Mouse (Mus musculus) left cerebral cortex, postnatal 10 days (tissue): ENCODE results near the gene Snx30. TPM values are rescaled to one million over a fixed set of nuclear protein-coding genes. Genes with fewer than 3 reads are reported as not detected.

Experiments used
- DNase-seq, 2 experiments: peaks; one replicate each; pipeline ENCODE4 v3.0.0; 2021 to 2022; ENCODE audit warnings: low spot score in 2 of 2, mixed read lengths in 1 of 2; ENCODE audit errors: extremely low spot score in 1 of 2
- intact Hi-C: fragments of 180-260 bp; cut with DNase I; formaldehyde crosslinking; loops from one replicate; pipeline ENCODE4 v1.15.1; 2025
- total RNA-seq, 2 experiments: library from RNA; stranded (reverse); gene quantifications; 2 replicates each; pipeline ENCODE4 v1.2.3; 2021

The Snx30 gene
- total RNA-seq, 2 experiments from 2014 or later, result 44.2 to 46.4 TPM

GRCm38 (mm10) chr4:59884136-59884696, 78.6 kb downstream of the Snx30 start:
- intact Hi-C loops, result no loop called here

GRCm38 (mm10) chr4:59886281-59886680, 80.6 kb downstream of the Snx30 start:
- DNase-seq, result no peak
- intact Hi-C loops, result no loop called here

More at GRCm38 (mm10) chr4:59884136-59884696, 78.6 kb downstream of the Snx30 start:
- DNase-seq, result no peak

- no peak for DNase-seq
- intact Hi-C loops, result no loop called here
Observed at GRCm38 (mm10) chr4:59887011-59887410, 81.4 kb downstream of the Snx30 start.

GRCm38 (mm10) chr4:59888014-59888413, 82.4 kb downstream of the Snx30 start:
- intact Hi-C loops, result no loop called here
- no peak for DNase-seq

GRCm38 (mm10) chr4:59890086-59890600, 84.5 kb downstream of the Snx30 start:
- intact Hi-C loops, result no loop called here

GRCm38 (mm10) chr4:59891723-59892416, 86.2 kb downstream of the Snx30 start:
- intact Hi-C loops, result no loop called here

More at GRCm38 (mm10) chr4:59890086-59890600, 84.5 kb downstream of the Snx30 start:
- DNase-seq, result no peak

GRCm38 (mm10) chr4:59892731-59893130, 87.1 kb downstream of the Snx30 start:
- DNase-seq, result no peak
- intact Hi-C loops, result no loop called here

More at GRCm38 (mm10) chr4:59891723-59892416, 86.2 kb downstream of the Snx30 start:
- no peak for DNase-seq

GRCm38 (mm10) chr4:59894415-59894814, 88.8 kb downstream of the Snx30 start:
- no peak for DNase-seq
- intact Hi-C loops, result no loop called here

GRCm38 (mm10) chr4:59894977-59895575, 89.4 kb downstream of the Snx30 start:
- DNase-seq, result no peak
- intact Hi-C loops, result no loop called here

- intact Hi-C loops, result no loop called here
Observed at GRCm38 (mm10) chr4:59896000-59896399, 90.4 kb downstream of the Snx30 start.

GRCm38 (mm10) chr4:59897814-59898520, 92.3 kb downstream of the Snx30 start:
- DNase-seq, result no peak
- intact Hi-C loops, result no loop called here

More at GRCm38 (mm10) chr4:59896000-59896399, 90.4 kb downstream of the Snx30 start:
- no peak for DNase-seq

GRCm38 (mm10) chr4:59898521-59898919, 92.9 kb downstream of the Snx30 start:
- intact Hi-C loops, result no loop called here
- no peak for DNase-seq

- intact Hi-C loops, result no loop called here
- DNase-seq, result no peak
Observed at GRCm38 (mm10) chr4:59901810-59902209, 96.2 kb downstream of the Snx30 start.

- intact Hi-C loops, result no loop called here
- peak in 1 of 2 experiments; percentile 46 for DNase-seq
Observed at GRCm38 (mm10) chr4:59902547-59902946, 96.9 kb downstream of the Snx30 start.

- DNase-seq, result no peak
- intact Hi-C loops, result no loop called here
Observed at GRCm38 (mm10) chr4:59907092-59907491, 101.5 kb downstream of the Snx30 start.

GRCm38 (mm10) chr4:59907657-59908230, 102.1 kb downstream of the Snx30 start:
- intact Hi-C loops, result no loop called here

GRCm38 (mm10) chr4:59908785-59909184, 103.1 kb downstream of the Snx30 start:
- DNase-seq, result no peak
- intact Hi-C loops, result no loop called here

More at GRCm38 (mm10) chr4:59907657-59908230, 102.1 kb downstream of the Snx30 start:
- no peak for DNase-seq

- intact Hi-C loops, result no loop called here
- DNase-seq, result no peak
Observed at GRCm38 (mm10) chr4:59914608-59915403, 109.2 kb downstream of the Snx30 start, which contains the start of gene Slc46a2. Slc46a2 (minus strand) TSS chr4:59915056.
